Mouse (Mus musculus): ENCODE data around the gene Xab2. TPM values are rescaled to one million over a fixed set of nuclear protein-coding genes. Genes with fewer than 3 reads are reported as not detected.
"Not testable (repeated sequence)": the region's sequence is repeated elsewhere in the genome, so short reads cannot be mapped to it uniquely, and the experiment has no call there.

Xab2 gene
- total RNA-seq, 1 experiment from 2014 or later = 56.6 TPM

GRCm38 (mm10) chr8:3581961-3582360 lies 39.2 kb downstream of the Xab2 start:
- not testable (repeated sequence) for ATAC-seq (replicated peaks in 1 of 2; ENCODE audit: insufficient read depth in 1 of 2, low FRiP score in 2 of 2, low TSS enrichment in 1 of 2, low read depth in 1 of 2, poor library complexity in 2 of 2, severe bottlenecking in 2 of 2)

- no peak for ATAC-seq (replicated peaks in 1 of 2; ENCODE audit: insufficient read depth in 1 of 2, low FRiP score in 2 of 2, low TSS enrichment in 1 of 2, low read depth in 1 of 2, poor library complexity in 2 of 2, severe bottlenecking in 2 of 2)
Observed at GRCm38 (mm10) chr8:3579390-3580364, 41.4 kb downstream of the Xab2 start.

- no peak for ATAC-seq (replicated peaks in 1 of 2; ENCODE audit: insufficient read depth in 1 of 2, low FRiP score in 2 of 2, low TSS enrichment in 1 of 2, low read depth in 1 of 2, poor library complexity in 2 of 2, severe bottlenecking in 2 of 2)
Observed at GRCm38 (mm10) chr8:3576211-3576960, 44.7 kb downstream of the Xab2 start.

- no peak for ATAC-seq (replicated peaks in 1 of 2; ENCODE audit: insufficient read depth in 1 of 2, low FRiP score in 2 of 2, low TSS enrichment in 1 of 2, low read depth in 1 of 2, poor library complexity in 2 of 2, severe bottlenecking in 2 of 2)
Observed at GRCm38 (mm10) chr8:3574546-3574945, 46.6 kb downstream of the Xab2 start.

GRCm38 (mm10) chr8:3569784-3570183 lies 51.3 kb downstream of the Xab2 start:
- no peak for ATAC-seq (replicated peaks in 1 of 2; ENCODE audit: insufficient read depth in 1 of 2, low FRiP score in 2 of 2, low TSS enrichment in 1 of 2, low read depth in 1 of 2, poor library complexity in 2 of 2, severe bottlenecking in 2 of 2)

- no peak for ATAC-seq (replicated peaks in 1 of 2; ENCODE audit: insufficient read depth in 1 of 2, low FRiP score in 2 of 2, low TSS enrichment in 1 of 2, low read depth in 1 of 2, poor library complexity in 2 of 2, severe bottlenecking in 2 of 2)
Observed at GRCm38 (mm10) chr8:3568378-3568777, 52.7 kb downstream of the Xab2 start.

GRCm38 (mm10) chr8:3567641-3568371 lies 53.3 kb downstream of the Xab2 start, which contains the start of gene C330021F23Rik:
Gene C330021F23Rik (plus strand): TSS chr8:3567990.
- ATAC-seq (replicated peaks in 1 of 2; ENCODE audit: insufficient read depth in 1 of 2, low FRiP score in 2 of 2, low TSS enrichment in 1 of 2, low read depth in 1 of 2, poor library complexity in 2 of 2, severe bottlenecking in 2 of 2) = no peak

Other genes starting within 250 kb of the Xab2 start
- gene Arhgef18, start 228.3 kb downstream of the Xab2 start, total RNA-seq (2017) = 39.8 and 51.0 TPM in 2 replicates
- gene Pex11g, start 153.6 kb downstream of the Xab2 start, total RNA-seq (2017) = 0.84 and 4.1 TPM in 2 replicates
- gene Tex45, start 150.5 kb downstream of the Xab2 start, total RNA-seq (2017) = not detected in 2 replicates
- 10.6 and 11.6 TPM in 2 replicates for gene Zfp358, start 128.2 kb downstream of the Xab2 start, total RNA-seq (2017)
- gene Mcoln1, start 120.9 kb downstream of the Xab2 start, total RNA-seq (2017) = 29.8 and 40.4 TPM in 2 replicates
- gene Pnpla6, start 105.9 kb downstream of the Xab2 start, total RNA-seq (2017) = 26.4 and 34.5 TPM in 2 replicates
- gene C330021F23Rik, start 53.3 kb downstream of the Xab2 start, total RNA-seq (2017) = 0.69 and 2.0 TPM in 2 replicates
- gene Camsap3, start 34.0 kb downstream of the Xab2 start, total RNA-seq (2017) = 3.9 TPM in 2 replicates
- 209 and 215 TPM in 2 replicates for gene Pet100, start 232 bp upstream of the Xab2 start, total RNA-seq (2017)
- gene Pcp2, start 4.2 kb upstream of the Xab2 start, total RNA-seq (2017) = not detected in 2 replicates
- gene Stxbp2, start 9.6 kb upstream of the Xab2 start, total RNA-seq (2017) = 121 and 152 TPM in 2 replicates
- not detected in 2 replicates for gene Retn, start 34.5 kb upstream of the Xab2 start, total RNA-seq (2017)
- gene Mcemp1, start 44.4 kb upstream of the Xab2 start, total RNA-seq (2017) = 12.9 and 27.0 TPM in 2 replicates
- 5.3 TPM in 1 of 2 replicates, not detected in the other for gene Fcor, start 51.0 kb upstream of the Xab2 start, total RNA-seq (2017)
- gene Trappc5, start 55.0 kb upstream of the Xab2 start, total RNA-seq (2017) = 48.3 and 61.2 TPM in 2 replicates
- 1.1 TPM in 1 of 2 replicates, not detected in the other for gene Fcer2a, start 72.9 kb upstream of the Xab2 start, total RNA-seq (2017)
- gene Clec4g, start 99.3 kb upstream of the Xab2 start, total RNA-seq (2017) = 0.81 TPM in 1 of 2 replicates, not detected in the other
- 1.7 and 1.8 TPM in 2 replicates for gene Cd209a, start 127.7 kb upstream of the Xab2 start, total RNA-seq (2017)
- not detected in 2 replicates for gene Cd209e, start 233.0 kb upstream of the Xab2 start, total RNA-seq (2017)